Mouse (Mus musculus) left cerebral cortex, adult 11 months (tissue): Measurements from ENCODE around the gene Uap1l1.
A peak's percentile ranks its signal among the peaks of the same experiment; 100 is the strongest.
"Not testable (repeated sequence)": the region's sequence is repeated elsewhere in the genome, so short reads cannot be mapped to it uniquely, and the experiment has no call there.

Experiments used
- DNase-seq: peaks from one replicate; pipeline ENCODE4 v3.0.0; 2022; ENCODE audit warnings: low spot score

The Uap1l1 gene

GRCm38 (mm10) chr2:25365091-25365761, at the start of gene Uap1l1:
Uap1l1 (minus strand) TSS chr2:25365682.
- peak; percentile 50 for DNase-seq

- not testable (repeated sequence) for DNase-seq
These were observed 48.0 kb upstream of the Uap1l1 start for GRCm38 (mm10) chr2:25413436-25413835.

GRCm38 (mm10) chr2:25408908-25409307, 43.4 kb upstream of the Uap1l1 start:
- no peak for DNase-seq

- DNase-seq, result no peak
These were observed 38.5 kb upstream of the Uap1l1 start for GRCm38 (mm10) chr2:25403994-25404393.

GRCm38 (mm10) chr2:25402972-25403601, 37.6 kb upstream of the Uap1l1 start:
- peak; percentile 86 for DNase-seq

- DNase-seq, result peak; percentile 66
These were observed 37.0 kb upstream of the Uap1l1 start for GRCm38 (mm10) chr2:25402377-25402971.

GRCm38 (mm10) chr2:25400764-25401163, 35.3 kb upstream of the Uap1l1 start:
- DNase-seq, result peak; percentile 41

GRCm38 (mm10) chr2:25400291-25400690, 34.8 kb upstream of the Uap1l1 start:
- no peak for DNase-seq

GRCm38 (mm10) chr2:25399051-25399450, 33.6 kb upstream of the Uap1l1 start, which contains the start of gene Npdc1:
Npdc1 (plus strand) TSS chr2:25399351.
- no peak for DNase-seq

- no peak for DNase-seq
These were observed 32.6 kb upstream of the Uap1l1 start for GRCm38 (mm10) chr2:25398065-25398464.

GRCm38 (mm10) chr2:25397010-25397409, 31.5 kb upstream of the Uap1l1 start:
- DNase-seq, result no peak

GRCm38 (mm10) chr2:25396597-25396983, 31.1 kb upstream of the Uap1l1 start:
- no peak for DNase-seq

- no peak for DNase-seq
These were observed 30.5 kb upstream of the Uap1l1 start, which contains the start of gene Entpd2 for GRCm38 (mm10) chr2:25395721-25396596. Entpd2 (plus strand) TSS chr2:25395874.

- no peak for DNase-seq
These were observed 29.1 kb upstream of the Uap1l1 start for GRCm38 (mm10) chr2:25394281-25395221.

GRCm38 (mm10) chr2:25391266-25391665, 25.8 kb upstream of the Uap1l1 start:
- no peak for DNase-seq

- no peak for DNase-seq
These were observed 19.0 kb upstream of the Uap1l1 start for GRCm38 (mm10) chr2:25384492-25384891.

GRCm38 (mm10) chr2:25376589-25376988, 11.1 kb upstream of the Uap1l1 start:
- DNase-seq, result no peak

GRCm38 (mm10) chr2:25373431-25373830, 7.9 kb upstream of the Uap1l1 start:
- no peak for DNase-seq

- no peak for DNase-seq
These were observed 7.3 kb upstream of the Uap1l1 start for GRCm38 (mm10) chr2:25372644-25373391.
